Mouse (Mus musculus): Measurements from ENCODE around the gene Prokr2. TPM values are rescaled to one million over a fixed set of nuclear protein-coding genes. Genes with fewer than 3 reads are reported as not detected.
A peak's percentile ranks its signal among the peaks of the same experiment; 100 is the strongest.

The Prokr2 gene
- polyA plus RNA-seq, 1 experiment from 2014 or later = 0.06 TPM

DNA sequence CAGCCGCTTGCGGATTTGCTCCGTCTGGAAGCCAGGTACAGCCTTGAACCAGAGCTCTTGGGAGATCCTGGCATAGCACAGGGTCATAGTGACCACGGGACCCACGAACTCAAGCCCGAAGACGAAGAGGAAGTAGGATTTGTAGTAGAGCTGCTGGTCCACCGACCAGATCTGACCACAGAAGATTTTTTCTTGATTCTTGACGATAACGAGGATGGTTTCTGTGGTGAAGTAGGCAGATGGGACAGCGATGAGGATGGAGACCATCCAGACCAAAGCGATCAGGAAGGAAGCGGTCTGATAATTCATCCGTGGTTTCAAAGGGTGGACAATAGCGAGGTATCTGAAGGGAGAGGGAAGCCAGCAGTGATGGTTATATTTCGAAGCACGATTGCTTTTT is 11.5 kb downstream of the Prokr2 start:
- Histone ChIP-seq H3K4me2 (ENCODE audit: low read depth, low read length) (no peak overlapping the region), H3K27ac (ENCODE audit: low read length) (no peak overlapping the region), H3K27me3 (ENCODE audit: control insufficient read depth, insufficient read depth, low read depth, low read length) (no peaks in the 10 kb centered on the region), H3K4me1 (ENCODE audit: control insufficient read depth, low read depth, low read length) (no peaks in the 10 kb centered on the region), H3K9me3 (replicated peaks; ENCODE audit: control insufficient read depth, low read length) (no peaks in the 10 kb centered on the region), H3K9ac (ENCODE audit: low read depth, low read length) (no peak overlapping the region), H3K36me3 (ENCODE audit: control insufficient read depth, insufficient read depth) (no peaks in the 10 kb centered on the region), H3K4me3 (ENCODE audit: low read depth, low read length) (no peak overlapping the region)
- ATAC-seq (ENCODE audit: low read depth) = no peak
- WGBS (ENCODE audit: insufficient replicate concordance) = 36% methylated on average over 17 of the region's 17 CpGs

DNA sequence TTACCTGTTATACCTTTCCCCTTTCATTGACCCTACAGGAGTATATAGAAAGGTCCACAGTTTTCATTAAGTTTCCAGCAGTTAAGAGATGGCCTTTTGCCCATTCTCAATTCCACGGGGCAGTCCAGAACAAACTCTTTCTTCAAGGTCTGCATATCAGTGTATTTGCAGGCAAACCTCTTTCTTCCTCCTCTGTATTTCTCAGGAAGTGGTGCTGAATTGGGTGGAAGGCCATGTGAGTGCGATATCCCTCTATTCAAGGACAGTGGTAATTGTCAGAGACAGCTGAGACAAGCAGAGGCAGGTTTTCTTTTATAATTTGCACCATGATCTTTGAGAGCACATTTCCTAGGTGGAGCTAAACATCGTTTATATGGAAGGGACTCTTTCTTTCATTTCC is 16.8 kb downstream of the Prokr2 start:
- Histone ChIP-seq H3K27me3 (ENCODE audit: control insufficient read depth, insufficient read depth, low read depth, low read length) (no peaks in the 10 kb centered on the region), H3K36me3 (ENCODE audit: control insufficient read depth, insufficient read depth) (no peaks in the 10 kb centered on the region), H3K4me1 (ENCODE audit: control insufficient read depth, low read depth, low read length) (no peaks in the 10 kb centered on the region), H3K4me2 (ENCODE audit: low read depth, low read length) (no peak overlapping the region), H3K27ac (ENCODE audit: low read length) (no peak overlapping the region), H3K4me3 (ENCODE audit: low read depth, low read length) (no peak overlapping the region), H3K9ac (ENCODE audit: low read depth, low read length) (no peak overlapping the region), H3K9me3 (replicated peaks; ENCODE audit: control insufficient read depth, low read length) (no peaks in the 10 kb centered on the region)
- ATAC-seq (ENCODE audit: low read depth) = no peak
- 20% methylated on average over 3 of the region's 3 CpGs for WGBS (ENCODE audit: insufficient replicate concordance)

DNA sequence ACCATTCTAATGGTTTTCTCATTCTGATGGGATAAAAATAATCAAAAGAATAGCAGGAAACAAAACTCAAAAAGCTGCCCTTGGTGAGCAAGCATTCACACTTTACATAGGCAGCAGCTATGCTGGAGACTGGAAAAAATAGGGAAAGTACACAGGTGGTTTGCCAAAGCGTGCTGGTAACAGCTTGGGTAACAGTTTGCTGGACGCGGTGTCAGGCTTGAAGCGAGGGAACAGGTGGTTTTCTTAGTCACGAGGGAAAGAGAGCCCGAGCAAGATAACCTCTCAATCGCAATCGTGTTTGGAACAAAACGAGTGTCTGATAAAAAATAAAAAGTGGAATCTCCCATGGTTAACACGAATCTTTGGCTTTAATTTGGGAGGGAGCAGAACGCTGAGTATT is 41.4 kb downstream of the Prokr2 start:
- Histone ChIP-seq H3K4me1 (ENCODE audit: control insufficient read depth, low read depth, low read length) (no peaks in the 10 kb centered on the region), H3K9ac (ENCODE audit: low read depth, low read length) (no peak overlapping the region), H3K27me3 (ENCODE audit: control insufficient read depth, insufficient read depth, low read depth, low read length) (no peaks in the 10 kb centered on the region), H3K4me3 (ENCODE audit: low read depth, low read length) (no peak overlapping the region), H3K4me2 (ENCODE audit: low read depth, low read length) (no peak overlapping the region), H3K27ac (ENCODE audit: low read length) (no peak overlapping the region), H3K36me3 (ENCODE audit: control insufficient read depth, insufficient read depth) (no peaks in the 10 kb centered on the region), H3K9me3 (replicated peaks; ENCODE audit: control insufficient read depth, low read length) (no peaks in the 10 kb centered on the region)
- ATAC-seq (ENCODE audit: low read depth) = no peak
- WGBS (ENCODE audit: insufficient replicate concordance) = 67% methylated on average over 11 of the region's 11 CpGs

DNA sequence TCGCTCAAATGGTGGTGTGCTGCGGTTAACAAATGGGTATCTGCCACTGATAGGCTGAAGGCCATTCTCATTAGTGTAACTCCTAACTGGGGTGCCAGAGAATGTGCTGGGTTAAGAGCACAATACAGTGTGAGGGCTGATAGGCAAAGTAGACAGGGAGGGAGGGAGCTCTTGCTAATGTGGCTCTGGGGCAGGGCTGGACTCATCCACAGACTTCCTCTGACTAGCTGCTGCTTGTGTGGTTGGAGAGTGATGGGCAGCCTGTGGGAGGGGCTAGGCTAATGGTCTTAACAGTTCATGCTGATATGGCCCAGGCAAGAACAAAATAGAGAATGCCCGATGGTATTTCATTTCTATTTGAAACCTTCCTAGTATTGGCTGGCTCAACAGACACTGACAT is 44.0 kb downstream of the Prokr2 start:
- H3K27me3 ChIP-seq (ENCODE audit: control insufficient read depth, insufficient read depth, low read depth, low read length) = no peaks in the 10 kb centered on the region
- H3K4me2 ChIP-seq (ENCODE audit: low read depth, low read length) = no peak overlapping the region
- no peaks in the 10 kb centered on the region for H3K36me3 ChIP-seq (ENCODE audit: control insufficient read depth, insufficient read depth)
- ATAC-seq (ENCODE audit: low read depth) = 0 out of 2 replicates have a peak, but pooled peaks have one; percentile 21
- no peaks in the 10 kb centered on the region for H3K4me1 ChIP-seq (ENCODE audit: control insufficient read depth, low read depth, low read length)
- H3K27ac ChIP-seq (ENCODE audit: low read length) = no peak overlapping the region
- WGBS (ENCODE audit: insufficient replicate concordance) = 69% methylated on average over 3 of the region's 3 CpGs
- H3K9ac ChIP-seq (ENCODE audit: low read depth, low read length) = no peak overlapping the region
- no peak overlapping the region for H3K4me3 ChIP-seq (ENCODE audit: low read depth, low read length)
- H3K9me3 ChIP-seq (replicated peaks; ENCODE audit: control insufficient read depth, low read length) = no peaks in the 10 kb centered on the region

DNA sequence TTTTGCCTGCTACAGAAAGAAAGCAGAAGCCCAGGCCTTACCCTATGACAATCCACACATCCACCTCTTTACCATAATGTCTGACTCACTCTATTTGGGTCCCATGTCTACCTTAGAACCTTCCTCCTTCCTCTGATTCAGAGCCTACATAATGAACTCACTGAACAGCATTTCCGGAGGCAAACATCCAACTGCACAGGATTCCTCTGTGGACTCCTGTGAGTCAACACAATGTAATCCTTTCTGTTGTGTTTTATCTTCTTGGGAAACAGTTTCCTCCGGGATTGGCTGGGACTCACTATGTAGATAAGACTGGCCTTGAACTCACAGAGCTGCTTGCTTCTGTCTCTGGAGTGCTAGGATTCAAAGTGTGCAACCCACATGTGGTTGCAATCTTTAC is 44.9 kb downstream of the Prokr2 start:
- Histone ChIP-seq H3K27ac (ENCODE audit: low read length) (no peak overlapping the region), H3K9ac (ENCODE audit: low read depth, low read length) (no peak overlapping the region), H3K36me3 (ENCODE audit: control insufficient read depth, insufficient read depth) (no peaks in the 10 kb centered on the region), H3K4me2 (ENCODE audit: low read depth, low read length) (no peak overlapping the region), H3K27me3 (ENCODE audit: control insufficient read depth, insufficient read depth, low read depth, low read length) (no peaks in the 10 kb centered on the region), H3K4me3 (ENCODE audit: low read depth, low read length) (no peak overlapping the region), H3K4me1 (ENCODE audit: control insufficient read depth, low read depth, low read length) (no peaks in the 10 kb centered on the region), H3K9me3 (replicated peaks; ENCODE audit: control insufficient read depth, low read length) (no peaks in the 10 kb centered on the region)
- 29% methylated on average over 2 of the region's 2 CpGs for WGBS (ENCODE audit: insufficient replicate concordance)
- 0 out of 2 replicates have a peak, but pooled peaks have one; percentile 16 for ATAC-seq (ENCODE audit: low read depth)

DNA sequence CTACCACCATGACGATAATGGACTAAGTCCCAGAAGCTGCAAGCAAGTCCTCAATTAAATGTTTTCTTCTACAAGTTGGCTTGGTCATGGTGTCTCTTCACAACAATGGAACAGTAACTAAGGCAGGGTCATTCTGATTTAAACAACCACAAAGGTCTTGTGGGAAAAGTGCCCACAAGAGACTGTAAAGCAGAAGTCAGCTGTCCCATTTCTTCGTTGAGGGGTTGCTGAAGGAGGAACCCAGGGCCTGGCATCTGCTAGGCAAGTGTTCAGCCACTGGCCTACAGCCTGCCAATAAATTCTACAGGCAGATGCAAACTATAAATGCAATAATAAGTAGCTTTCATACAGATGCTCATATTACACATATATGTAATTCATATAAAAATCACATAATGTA is 48.0 kb downstream of the Prokr2 start:
- no peaks in the 10 kb centered on the region for H3K4me1 ChIP-seq (ENCODE audit: control insufficient read depth, low read depth, low read length)
- no peak overlapping the region for H3K4me3 ChIP-seq (ENCODE audit: low read depth, low read length)
- no peak overlapping the region for H3K9ac ChIP-seq (ENCODE audit: low read depth, low read length)
- no peaks in the 10 kb centered on the region for H3K27me3 ChIP-seq (ENCODE audit: control insufficient read depth, insufficient read depth, low read depth, low read length)
- H3K9me3 ChIP-seq (replicated peaks; ENCODE audit: control insufficient read depth, low read length) = no peaks in the 10 kb centered on the region
- ATAC-seq (ENCODE audit: low read depth) = no peak
- no peak overlapping the region for H3K4me2 ChIP-seq (ENCODE audit: low read depth, low read length)
- 30% methylated on average over 2 of the region's 2 CpGs for WGBS (ENCODE audit: insufficient replicate concordance)
- no peaks in the 10 kb centered on the region for H3K36me3 ChIP-seq (ENCODE audit: control insufficient read depth, insufficient read depth)
- H3K27ac ChIP-seq (ENCODE audit: low read length) = no peak overlapping the region

DNA sequence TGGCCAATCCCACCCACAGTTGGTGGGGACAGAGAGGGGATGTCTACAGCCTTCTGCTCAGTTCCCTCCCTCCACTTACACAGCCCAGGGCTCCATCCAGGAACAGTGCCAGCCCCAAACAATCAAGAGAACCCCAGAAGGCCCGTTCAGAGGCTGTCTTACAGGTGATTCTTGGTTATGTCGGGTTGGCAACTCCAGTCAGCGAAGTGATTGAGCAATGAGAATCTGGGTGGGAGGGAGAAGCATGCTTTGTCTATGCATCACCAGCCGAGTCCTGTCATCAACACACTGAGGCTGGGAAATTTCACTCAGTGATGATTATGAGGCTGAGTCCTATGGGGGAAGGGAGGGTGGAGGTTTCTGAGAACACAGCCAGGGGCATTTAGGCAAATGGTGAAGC is 61.7 kb downstream of the Prokr2 start:
- Histone ChIP-seq H3K27me3 (ENCODE audit: control insufficient read depth, insufficient read depth, low read depth, low read length) (no peaks in the 10 kb centered on the region), H3K9me3 (replicated peaks; ENCODE audit: control insufficient read depth, low read length) (no peaks in the 10 kb centered on the region), H3K4me2 (ENCODE audit: low read depth, low read length) (no peak overlapping the region), H3K27ac (ENCODE audit: low read length) (no peak overlapping the region), H3K9ac (ENCODE audit: low read depth, low read length) (no peak overlapping the region), H3K4me1 (ENCODE audit: control insufficient read depth, low read depth, low read length) (no peaks in the 10 kb centered on the region), H3K36me3 (ENCODE audit: control insufficient read depth, insufficient read depth) (no peaks in the 10 kb centered on the region), H3K4me3 (ENCODE audit: low read depth, low read length) (no peak overlapping the region)
- ATAC-seq (ENCODE audit: low read depth) = no peak
- 44% methylated on average over 4 of the region's 4 CpGs for WGBS (ENCODE audit: insufficient replicate concordance)

DNA sequence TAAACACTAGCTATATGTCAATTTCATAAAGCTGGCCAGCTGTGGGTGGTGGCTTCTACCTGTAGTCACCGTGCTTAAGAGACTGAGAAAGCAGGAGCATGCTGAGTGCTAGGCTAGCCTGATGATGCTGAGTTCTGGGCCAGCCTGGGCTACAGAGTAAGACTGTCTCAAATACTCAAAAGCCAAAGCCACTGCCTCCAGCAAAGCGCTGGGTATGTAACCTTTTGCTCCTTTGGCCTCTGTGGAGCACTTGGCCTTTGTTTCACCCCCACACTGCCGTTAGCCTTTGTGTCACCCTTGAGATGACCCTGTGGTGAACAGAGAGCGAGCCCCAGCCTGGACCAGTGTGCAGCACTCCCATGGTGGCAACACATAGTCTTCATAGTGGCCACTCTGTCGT is 64.7 kb downstream of the Prokr2 start:
- no peaks in the 10 kb centered on the region for H3K9me3 ChIP-seq (replicated peaks; ENCODE audit: control insufficient read depth, low read length)
- H3K4me1 ChIP-seq (ENCODE audit: control insufficient read depth, low read depth, low read length) = no peaks in the 10 kb centered on the region
- no peaks in the 10 kb centered on the region for H3K27me3 ChIP-seq (ENCODE audit: control insufficient read depth, insufficient read depth, low read depth, low read length)
- H3K4me3 ChIP-seq (ENCODE audit: low read depth, low read length) = no peak overlapping the region
- H3K36me3 ChIP-seq (ENCODE audit: control insufficient read depth, insufficient read depth) = no peaks in the 10 kb centered on the region
- H3K9ac ChIP-seq (ENCODE audit: low read depth, low read length) = no peak overlapping the region
- H3K27ac ChIP-seq (ENCODE audit: low read length) = no peak overlapping the region
- WGBS (ENCODE audit: insufficient replicate concordance) = 61% methylated on average over 5 of the region's 5 CpGs
- H3K4me2 ChIP-seq (ENCODE audit: low read depth, low read length) = no peak overlapping the region
- no peak for ATAC-seq (ENCODE audit: low read depth)

DNA sequence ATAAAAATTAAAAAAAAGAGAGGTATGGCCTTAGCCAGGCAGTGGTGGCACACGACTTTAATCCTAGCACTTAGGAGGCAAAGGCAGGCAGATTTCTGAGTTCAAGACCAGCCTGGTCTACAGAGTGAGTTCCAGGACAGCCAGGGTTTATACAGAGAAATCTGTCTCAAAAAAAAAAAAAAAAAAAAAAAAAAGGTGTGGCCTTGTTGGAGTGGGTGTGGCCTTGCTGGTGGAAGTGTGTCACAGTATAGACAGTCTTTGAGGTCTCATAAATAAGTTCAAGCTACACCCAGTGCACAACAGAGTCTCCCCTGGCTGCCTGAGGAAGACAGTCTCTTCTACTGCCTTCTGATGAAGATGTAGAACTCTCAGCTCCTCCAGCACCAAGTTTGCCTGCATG is 68.1 kb downstream of the Prokr2 start:
- Histone ChIP-seq H3K27me3 (ENCODE audit: control insufficient read depth, insufficient read depth, low read depth, low read length) (no peaks in the 10 kb centered on the region), H3K9ac (ENCODE audit: low read depth, low read length) (no peak overlapping the region), H3K9me3 (replicated peaks; ENCODE audit: control insufficient read depth, low read length) (no peaks in the 10 kb centered on the region), H3K4me1 (ENCODE audit: control insufficient read depth, low read depth, low read length) (no peaks in the 10 kb centered on the region), H3K27ac (ENCODE audit: low read length) (no peak overlapping the region), H3K36me3 (ENCODE audit: control insufficient read depth, insufficient read depth) (no peaks in the 10 kb centered on the region), H3K4me3 (ENCODE audit: low read depth, low read length) (no peak overlapping the region), H3K4me2 (ENCODE audit: low read depth, low read length) (no peak overlapping the region)
- no peak for ATAC-seq (ENCODE audit: low read depth)
- WGBS (ENCODE audit: insufficient replicate concordance) = 40% methylated on average over 1 of the region's 1 CpGs

Data from liver, embryonic 16.5 days (tissue).